Mouse (Mus musculus): ENCODE data around the gene Mus81.

Mus81 gene

DNA sequence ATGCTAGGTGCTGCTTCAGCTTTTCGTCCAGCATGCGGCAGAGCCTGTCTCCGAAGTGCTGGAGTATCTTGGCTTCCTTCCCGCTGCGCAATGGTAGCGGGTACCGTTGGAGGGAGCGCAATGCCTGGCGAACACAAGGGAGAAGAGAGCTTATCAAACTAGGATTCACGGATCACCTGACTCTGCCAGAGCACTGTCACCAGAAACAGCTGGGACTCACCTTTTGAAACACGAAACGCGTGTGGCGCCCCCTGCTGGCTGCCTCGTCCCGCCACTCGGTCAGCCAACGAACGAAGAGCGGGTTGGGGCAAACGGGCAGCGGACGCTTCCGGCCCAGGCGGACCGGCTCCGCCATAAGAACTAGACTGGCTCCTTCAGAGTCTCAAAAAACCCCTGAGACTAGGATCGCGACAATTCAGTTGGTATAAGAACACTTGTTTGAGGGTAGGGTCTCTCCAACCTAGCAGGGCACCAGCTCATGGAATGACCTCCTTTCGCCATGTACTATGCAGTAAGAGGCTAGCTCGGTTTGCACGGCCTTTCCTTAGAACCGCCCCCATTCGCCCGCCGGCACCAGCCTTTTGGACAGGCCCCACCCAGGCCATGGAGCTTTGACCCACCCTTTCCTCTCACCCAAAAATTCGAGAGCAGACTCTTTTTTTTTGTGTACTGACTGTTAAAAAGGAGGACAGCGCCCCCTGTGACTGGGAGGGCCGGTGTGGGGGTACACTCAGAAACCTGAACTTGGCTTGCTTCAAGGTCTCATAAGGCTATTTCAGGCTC, at the start of gene Mus81:
Gene Mus81, minus strand, starts transcription at position 635 of the 783 bp plus-strand sequence.
- in situ Hi-C loops (cut with MboI, MseI) = loop anchor here in 1 of 2 experiments (5.0 kb wide), 1 partner anchor 36 kb away; no protein-coding TSS in a partner anchor

DNA sequence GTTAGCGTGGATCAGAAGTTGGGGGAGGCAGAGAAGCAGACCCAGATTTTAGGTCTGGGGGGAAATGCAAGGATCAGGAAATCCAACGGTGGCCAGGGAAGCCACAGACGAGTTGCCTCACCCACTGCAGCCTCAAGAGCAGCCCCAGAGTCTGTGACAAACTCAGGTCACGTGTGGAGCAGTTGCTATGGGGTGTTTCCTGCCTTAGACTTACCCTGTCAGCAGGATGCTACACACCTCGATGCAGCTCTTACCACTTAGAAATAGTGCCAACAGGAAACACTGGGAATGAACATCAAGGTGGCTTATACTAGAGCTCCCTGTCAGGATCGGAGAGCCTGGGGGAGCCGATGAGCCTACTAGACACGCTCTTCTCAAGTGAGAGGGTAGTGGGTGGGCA, 44.3 kb upstream of the Mus81 start:
- in situ Hi-C loops (cut with MboI, MseI) = loop anchor here (5.0 kb wide), 2 partner anchors 35 to 40 kb away; partner anchors contain the start of gene Ap5b1 (in 1 of the 2)

DNA sequence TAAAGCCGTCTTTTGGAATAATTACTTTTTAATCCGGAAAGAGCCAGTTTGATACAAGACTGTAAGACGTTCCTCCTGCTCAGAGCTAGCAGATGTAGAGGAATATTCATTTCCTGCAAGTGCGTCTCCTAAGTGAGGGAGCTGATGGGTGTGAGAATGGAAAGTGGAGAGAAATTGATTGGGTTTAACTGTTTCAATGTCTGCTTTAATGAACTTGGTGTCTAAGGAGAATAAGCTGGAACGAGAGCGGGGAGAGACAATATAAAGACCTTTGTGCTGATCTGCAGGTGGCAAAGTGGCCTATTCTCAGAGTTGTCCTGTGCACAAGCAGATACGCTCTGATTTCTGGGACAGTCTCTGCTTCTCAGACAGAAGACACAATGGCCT, 41.9 kb upstream of the Mus81 start:
- in situ Hi-C loops (cut with MboI, MseI) = loop anchor here (5.0 kb wide), 2 partner anchors 37 to 42 kb away; partner anchors contain the start of gene Ap5b1 (in 1 of the 2)

DNA sequence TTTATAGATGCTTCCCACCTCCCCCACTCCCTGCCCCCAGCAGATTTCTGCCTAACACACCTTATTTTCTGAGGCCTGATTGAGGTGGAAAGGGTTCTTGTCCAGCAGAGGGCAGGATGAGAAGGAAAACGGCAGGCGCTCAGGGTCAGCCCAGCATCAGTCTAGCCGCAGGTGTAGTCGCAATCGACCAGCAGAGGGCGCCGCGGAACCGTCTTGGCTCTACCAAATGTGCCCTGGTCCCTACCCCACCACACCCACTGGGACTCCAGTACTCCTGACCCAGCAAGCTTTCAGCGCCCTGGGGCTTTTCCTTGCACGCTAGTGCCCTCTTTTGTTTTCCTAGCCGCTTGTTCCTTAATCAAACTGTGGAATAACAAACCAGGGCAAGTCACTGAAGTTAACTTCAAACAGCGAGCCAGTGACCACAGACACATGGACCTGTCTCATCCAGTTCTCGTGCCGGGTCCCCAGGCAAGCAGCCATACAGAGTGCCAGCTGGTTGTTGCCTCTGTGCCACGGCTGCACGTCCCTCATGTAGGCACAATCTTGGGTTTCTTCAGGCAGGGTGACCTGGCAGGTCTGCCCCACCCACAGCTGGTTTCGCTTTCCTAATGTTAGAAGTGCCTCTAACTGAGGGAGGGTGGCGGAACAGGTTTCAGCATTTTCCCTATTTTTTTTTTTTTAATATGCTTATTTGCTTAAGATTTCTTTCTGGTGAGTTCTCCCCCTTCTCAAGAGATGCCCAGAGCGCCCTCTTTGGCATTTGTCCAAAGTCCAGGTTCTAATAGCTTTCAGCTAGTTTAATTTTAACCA, 41.3 kb upstream of the Mus81 start:
- in situ Hi-C loops (cut with MboI, MseI) = loop anchor here (5.0 kb wide), 2 partner anchors 38 to 43 kb away; partner anchors contain the start of gene Ap5b1 (in 1 of the 2)

DNA sequence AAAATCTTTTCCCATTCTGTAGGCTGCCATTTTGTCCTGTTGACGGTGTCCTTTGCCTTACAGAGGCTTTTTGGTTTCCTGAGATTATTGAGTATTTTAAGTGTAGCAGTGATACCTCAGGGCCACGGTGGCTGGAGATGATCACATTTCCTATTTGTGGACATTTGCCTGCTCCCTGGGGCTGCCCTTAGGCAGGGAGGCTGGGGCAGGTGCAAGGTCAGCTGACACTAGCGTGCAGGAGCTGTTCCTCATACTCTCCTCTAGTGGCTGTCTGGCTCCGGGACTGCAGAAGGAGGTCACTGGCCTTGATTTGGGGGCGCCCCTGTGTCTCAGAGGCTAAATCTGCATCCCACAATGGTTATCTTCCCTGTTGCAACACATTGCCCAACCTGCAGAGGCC, 37.0 kb upstream of the Mus81 start:
- in situ Hi-C loops (cut with MboI, MseI) = no loop called here

DNA sequence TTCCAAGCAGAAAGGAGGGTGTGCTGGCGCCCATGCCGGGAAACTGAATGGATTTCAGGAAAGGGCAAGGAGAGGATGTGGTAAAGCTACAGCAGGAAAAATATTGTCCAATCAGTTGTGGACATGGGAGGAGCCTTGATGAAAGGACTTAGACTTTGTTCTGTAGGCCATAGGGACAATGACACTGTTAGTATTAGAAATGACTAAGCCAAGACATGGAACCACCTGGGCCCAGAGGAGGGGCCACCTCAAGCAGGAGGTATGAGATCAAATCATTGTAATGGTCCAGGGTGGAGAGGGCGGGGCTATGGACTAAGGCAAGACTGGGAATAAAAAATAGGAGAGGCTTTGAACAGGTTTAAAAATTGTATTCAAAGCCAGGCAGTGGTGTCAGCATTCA, 30.5 kb upstream of the Mus81 start:
- in situ Hi-C loops (cut with MboI, MseI) = no loop called here

DNA sequence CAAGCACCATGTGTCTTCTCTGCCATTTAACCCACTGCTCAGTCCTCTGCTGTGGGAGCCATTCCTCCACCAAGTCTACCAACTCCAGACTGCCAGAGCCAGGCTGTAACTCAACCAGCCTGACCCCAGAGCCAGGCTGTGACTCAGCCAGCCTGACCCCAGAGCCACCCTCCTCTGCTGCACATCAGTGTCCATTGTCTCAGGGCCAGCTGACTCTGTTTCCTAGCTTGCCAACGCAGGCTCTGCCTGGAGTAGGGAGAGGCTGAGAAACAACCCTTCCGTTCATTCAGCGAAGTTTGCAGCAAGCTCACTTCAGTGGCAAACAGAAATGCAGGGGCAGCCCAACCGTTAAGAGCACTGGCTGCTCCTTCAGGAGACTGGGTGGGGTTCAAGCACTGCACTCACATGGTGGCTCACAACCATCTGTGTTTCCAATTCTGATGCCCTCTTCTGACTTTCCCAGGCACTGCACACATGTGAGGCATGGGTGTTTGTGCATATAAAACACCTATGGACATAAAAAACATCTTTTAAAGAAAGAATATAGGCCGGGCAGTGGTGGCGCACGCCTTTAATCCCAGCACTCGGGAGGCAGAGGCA, 28.8 kb upstream of the Mus81 start:
- in situ Hi-C loops (cut with MboI, MseI) = no loop called here

DNA sequence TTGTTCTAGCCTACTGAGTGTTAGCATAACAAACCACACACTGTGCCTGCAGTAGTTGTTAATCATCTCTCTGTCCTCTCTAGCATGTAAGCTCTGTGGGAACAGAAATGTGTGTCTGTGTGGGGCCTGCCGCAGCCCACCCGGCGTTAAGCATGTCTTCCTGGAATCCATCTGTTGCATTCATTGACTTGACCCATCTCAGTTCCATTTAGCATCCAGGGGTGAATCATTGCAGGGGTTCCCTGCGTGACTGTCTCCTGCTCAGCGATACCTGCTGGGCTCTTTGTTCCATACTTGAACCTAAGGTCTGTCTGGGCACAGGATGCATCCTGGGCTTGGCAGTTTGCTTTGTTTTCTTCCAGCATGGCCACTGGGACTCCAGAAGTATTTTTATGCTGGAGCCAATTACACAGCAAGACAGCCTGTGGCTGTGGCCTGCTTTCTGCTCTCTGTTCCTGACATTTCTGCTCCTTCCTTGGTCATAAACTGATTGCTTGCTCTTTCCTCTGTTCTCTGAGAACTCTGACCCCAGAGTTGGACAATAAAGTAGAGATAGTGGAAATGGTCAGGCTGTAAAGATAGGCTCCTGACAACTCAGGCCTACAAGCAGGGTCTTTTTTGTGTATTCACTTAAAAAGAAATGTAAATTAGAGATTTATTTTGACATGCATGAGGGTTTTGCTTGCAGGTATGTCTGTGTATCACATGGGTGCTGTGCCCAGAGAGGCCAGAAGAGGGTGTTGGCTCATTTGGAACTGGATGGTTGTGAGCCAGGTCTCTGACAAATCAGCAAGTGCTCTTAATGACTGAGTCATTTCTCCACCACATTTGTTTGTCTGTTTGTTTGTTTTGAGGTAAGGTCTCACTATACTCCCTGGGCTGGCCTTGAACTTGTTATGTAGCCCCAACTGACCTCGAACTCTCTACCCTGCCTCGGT, 27.9 kb upstream of the Mus81 start:
- in situ Hi-C loops (cut with MboI, MseI) = no loop called here

DNA sequence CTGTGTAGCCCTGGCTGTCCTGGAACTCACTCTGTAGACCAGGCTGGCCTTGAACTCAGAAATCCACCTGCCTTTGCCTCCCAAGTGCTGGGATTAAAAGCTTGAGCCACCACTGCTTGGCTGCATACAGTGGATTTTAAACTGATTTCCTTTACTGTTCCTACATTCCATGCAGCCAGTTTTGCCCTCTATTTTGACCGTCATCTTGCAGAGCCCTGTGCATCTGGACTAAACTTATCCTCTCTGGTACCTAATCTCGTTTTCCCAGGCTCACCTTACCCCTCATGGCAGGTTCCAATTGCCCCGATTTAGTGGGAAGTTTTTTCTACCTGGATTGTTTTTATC, 24.8 kb upstream of the Mus81 start:
- in situ Hi-C loops (cut with MboI, MseI) = no loop called here

DNA sequence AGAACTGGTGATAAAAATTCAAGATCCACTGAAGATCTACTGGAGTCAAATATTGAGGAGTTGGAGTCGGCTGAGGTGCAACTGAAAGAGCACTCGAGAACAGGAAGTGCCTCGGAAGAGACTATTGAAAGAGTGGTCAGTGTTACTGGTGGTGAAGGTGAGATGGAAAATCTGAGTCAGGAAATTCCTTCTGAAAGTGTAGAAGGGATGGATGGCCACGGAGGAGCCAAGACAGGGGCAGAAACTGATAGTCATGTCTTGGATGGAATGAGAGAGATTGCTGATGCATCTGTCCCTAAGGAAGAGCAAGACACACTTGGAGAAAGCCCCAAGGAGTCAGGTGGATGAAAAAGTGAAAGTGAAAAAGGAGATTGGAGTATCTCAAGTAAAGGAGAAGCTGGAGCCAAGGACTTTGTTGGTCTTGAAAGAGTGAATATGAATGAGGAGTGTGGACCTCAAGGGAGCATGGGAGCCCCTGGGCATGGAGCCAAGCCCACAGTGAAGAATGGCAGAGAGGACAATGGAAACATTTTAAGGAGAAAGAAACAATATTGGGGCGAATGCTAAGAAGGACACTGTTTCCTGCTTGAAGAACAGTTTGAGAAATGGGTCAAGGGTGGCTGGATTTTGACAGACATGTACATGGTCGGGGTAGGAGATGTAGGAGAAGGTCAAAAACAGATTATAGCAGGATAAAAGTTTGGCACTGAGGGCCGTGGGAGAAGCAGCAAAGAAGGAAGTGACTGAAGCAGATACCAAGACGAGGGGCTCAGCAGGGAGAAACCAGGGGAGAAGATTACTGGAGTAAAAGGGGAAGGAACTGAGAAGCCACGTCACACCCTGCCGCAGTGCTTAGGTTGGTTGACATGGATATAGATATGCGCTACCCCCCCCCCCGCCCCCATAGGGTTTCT, 24.1 kb upstream of the Mus81 start:
- in situ Hi-C loops (cut with MboI, MseI) = no loop called here

DNA sequence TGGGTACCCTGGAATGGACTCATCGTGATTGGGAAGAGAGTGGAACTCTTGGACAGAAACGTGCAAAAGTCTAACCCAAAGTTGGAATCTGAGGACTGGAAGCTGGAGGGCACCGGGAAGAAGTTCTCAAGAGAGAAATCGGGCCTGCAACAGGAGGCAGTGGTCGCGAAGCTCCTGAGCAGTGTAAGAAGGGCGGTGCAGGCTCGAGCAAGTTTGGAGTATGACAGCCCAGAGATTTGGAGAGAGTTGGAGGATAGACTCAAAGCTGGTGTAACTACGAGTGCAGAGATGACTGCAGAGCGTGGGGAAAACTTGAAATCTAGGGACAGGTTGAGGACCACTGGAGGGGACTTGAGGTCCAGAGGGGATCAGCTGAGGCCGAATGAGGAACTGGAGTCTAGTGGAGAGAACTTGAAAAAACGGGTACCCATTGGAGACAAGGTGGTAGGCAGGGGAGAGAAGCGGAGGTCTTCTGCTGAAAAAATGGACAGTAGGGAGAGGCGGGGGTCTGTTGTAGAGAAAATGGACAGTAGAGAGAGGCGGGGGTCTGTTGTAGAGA, 23.0 kb upstream of the Mus81 start:
- in situ Hi-C loops (cut with MboI, MseI) = no loop called here

DNA sequence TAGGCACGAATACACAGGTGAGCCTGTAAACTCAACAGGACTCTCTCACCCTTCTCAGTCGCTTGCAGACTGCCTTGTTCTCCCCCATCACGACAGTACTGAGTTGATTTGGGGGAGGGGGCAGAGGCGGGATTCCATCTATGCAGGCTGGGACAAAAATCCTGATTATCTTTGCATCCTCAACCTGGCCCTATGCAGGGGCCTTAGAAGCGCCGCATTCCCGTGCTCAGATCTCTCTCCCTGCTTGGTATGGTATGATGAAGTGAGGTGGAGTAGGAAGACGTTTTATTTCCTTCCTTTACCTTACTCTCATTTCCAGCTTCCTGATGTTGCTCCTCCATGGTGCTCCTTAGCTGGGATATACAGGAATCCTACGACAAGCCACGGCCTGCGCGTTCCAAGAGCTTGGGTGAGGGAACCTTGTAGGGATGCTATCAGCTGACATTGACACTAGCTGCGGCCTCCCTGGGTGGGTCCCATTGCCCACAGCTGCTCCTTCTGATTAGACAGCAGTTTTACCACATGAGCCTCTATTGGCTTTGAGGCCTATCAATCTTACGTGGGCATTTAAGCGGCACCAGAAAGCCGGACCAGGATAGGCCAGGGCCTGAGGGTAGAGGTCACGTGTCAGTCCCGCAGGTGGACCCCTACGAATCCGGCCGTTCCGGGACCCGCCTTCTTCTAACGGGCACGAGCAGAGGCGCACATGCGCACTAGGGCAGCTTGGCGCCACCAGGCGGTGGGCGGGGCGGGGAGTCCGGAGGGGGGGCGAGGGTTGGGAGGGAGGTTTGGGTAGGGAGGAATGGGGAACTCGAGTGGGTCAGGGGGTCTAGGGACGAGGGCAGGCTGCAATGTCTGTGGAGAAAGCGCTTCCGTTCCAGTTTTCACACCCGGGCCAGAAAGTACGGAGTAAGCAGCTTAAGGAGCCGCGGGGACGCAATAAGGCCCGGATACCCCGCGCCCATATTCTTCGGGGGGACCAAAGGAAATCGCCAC, 22.1 kb upstream of the Mus81 start, which contains the start of gene Snx32:
Gene Snx32, minus strand, starts transcription at position 508 of the 996 bp plus-strand sequence.
- in situ Hi-C loops (cut with MboI, MseI) = no loop called here

DNA sequence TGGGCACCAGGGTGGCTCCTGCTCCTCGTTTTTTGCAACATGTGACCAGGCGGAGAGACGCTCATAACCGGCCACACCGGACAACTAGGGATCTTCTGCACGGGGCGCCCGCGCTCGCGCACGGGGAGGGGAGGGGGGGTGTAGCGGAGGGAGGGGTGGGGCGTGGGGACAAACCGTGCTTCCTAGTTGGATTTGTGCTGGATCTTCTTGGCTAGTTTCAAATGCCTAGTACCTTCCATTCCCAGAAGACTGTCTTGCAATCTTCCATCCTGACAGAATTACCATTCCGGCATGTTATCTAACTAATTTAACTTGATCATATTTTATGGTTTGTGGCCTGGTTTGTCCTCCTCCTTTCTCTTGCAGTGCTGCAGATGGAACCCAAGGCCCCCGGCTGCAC, 15.5 kb upstream of the Mus81 start, which contains the start of gene 1700020D05Rik:
Gene 1700020D05Rik, minus strand, starts transcription at position 101 of the 400 bp plus-strand sequence.
- in situ Hi-C loops (cut with MboI, MseI) = no loop called here

DNA sequence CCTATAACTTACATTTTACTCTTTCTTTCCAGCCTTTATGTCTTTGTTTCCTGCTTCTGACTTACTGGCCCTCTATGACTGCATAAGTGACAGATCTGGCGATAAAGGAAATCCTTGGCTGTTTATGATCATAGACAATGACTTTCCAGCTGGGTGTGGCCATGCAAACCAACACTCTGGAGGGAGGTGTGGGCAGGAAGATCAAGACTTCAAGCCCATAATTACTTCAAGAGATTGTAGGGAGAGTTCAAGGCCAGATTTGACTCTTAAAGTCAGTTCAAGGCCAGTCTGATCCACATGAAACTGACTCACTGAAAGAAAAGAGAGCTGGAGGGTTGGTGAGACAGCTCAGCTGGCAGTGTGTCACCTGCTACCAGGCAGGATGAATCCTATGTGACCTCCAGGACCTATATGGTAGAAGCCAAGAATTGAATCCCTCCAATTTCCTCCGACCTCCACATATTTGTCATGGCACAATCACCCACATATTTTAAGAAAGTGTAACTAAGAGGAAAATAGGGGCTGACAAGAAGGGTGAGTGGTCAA, 12.2 kb upstream of the Mus81 start:
- in situ Hi-C loops (cut with MboI, MseI) = no loop called here

DNA sequence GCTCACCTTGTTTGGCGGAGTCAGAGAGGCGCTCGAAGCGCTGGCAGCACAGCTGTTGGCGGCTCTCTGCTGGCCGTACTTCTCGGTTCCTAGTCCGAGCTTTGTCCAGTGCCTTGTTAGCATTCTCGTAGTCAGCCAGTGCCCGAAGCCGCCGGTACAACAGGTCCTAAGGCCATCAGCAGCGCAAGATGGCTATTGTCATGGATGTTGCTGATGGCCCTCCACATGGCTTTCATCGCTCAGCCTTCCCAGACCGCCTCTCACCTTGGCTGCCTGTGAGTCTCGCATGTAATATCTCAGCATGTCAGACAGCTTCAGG, 7.8 kb upstream of the Mus81 start:
- in situ Hi-C loops (cut with MboI, MseI) = loop anchor here in 1 of 2 experiments (10.0 kb wide), 1 partner anchor 1699 kb away; no protein-coding TSS in a partner anchor

DNA sequence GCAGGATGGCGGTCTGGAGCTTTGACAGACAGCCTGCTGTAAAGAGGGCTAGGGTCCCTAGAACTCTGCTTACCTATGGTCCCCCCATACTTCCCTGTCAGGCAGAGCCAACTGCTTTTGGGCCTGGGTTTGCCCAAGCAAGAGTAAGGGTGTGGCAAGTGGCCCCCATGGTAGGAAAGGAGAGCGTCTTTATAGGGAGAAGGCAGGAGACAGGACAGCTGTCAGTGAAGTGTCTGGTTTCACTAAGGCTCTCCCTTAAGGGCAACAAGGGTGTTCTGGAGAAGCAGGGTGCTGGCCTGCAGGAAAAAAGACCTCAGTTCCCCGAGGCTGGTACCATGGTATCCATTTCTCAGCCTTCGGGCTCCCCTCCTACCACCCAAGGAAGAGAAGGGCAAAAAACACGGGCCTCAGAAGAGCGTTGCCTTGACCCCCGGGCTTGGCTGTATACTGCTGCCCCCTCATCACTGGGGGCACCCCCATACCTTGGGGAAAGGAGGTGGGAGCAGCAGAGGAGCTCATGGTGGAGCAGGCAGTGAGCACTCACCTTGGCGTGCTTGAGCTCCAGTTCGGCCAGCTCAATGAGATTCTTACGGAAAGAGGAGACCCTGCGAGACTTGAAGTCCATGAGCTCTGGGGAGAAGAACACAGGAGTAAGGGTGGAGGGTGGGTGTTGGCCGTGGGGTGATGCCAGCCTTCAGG, 7.3 kb upstream of the Mus81 start:
- in situ Hi-C loops (cut with MboI, MseI) = loop anchor here in 1 of 2 experiments (10.0 kb wide), 1 partner anchor 1699 kb away; no protein-coding TSS in a partner anchor

DNA sequence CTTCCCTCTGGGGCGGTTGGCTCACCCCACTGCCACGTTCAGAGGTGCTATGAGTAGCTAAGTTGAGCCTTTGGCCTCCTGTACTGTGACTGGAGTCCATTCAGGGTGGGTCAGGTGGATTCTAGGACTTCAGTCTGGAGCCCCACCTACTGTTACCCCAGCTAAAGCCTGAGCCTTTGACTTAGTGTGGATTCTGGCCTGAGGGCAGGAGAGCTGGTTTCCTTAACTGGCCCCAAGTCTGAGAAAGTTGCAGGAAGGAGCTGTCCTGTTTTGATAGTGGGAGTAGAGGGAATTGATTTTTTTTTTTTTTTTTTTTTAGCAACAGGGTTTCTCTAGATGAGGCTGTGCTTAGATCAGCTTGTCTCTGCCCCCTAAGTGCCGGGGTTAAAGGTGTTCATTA, 6.1 kb upstream of the Mus81 start:
- in situ Hi-C loops (cut with MboI, MseI) = loop anchor here in 1 of 2 experiments (10.0 kb wide), 1 partner anchor 1700 kb away; no protein-coding TSS in a partner anchor
